Mouse (Mus musculus) kidney, postnatal 25 days (tissue): ENCODE data around the gene Adgb.
"Not testable (repeated sequence)": the region's sequence is repeated elsewhere in the genome, so short reads cannot be mapped to it uniquely, and the experiment has no call there.

Source experiments
- DNase-seq, 2 experiments: peaks; one replicate each; pipeline ENCODE4 v3.0.0; 2021; ENCODE audit warnings: mixed read lengths in 2 of 2

The Adgb gene

GRCm38 (mm10) chr10:10471961-10472610, at the start of gene Adgb:
Gene Adgb (minus strand): TSS chr10:10472326.
- DNase-seq, result peak; percentile 62 to 86

GRCm38 (mm10) chr10:10480139-10480538, 8.0 kb upstream of the Adgb start:
- DNase-seq, result no peak

- DNase-seq, result not testable (repeated sequence)
Observed at GRCm38 (mm10) chr10:10477429-10477828, 5.3 kb upstream of the Adgb start.

- no peak for DNase-seq
Observed at GRCm38 (mm10) chr10:10476956-10477355, 4.8 kb upstream of the Adgb start.

- DNase-seq, result no peak
Observed at GRCm38 (mm10) chr10:10476549-10476948, 4.4 kb upstream of the Adgb start.

GRCm38 (mm10) chr10:10468699-10469547, 3.2 kb downstream of the Adgb start:
- DNase-seq, result no peak

GRCm38 (mm10) chr10:10460113-10460512, 12.0 kb downstream of the Adgb start:
- no peak for DNase-seq

- no peak for DNase-seq
Observed at GRCm38 (mm10) chr10:10456991-10457390, 15.1 kb downstream of the Adgb start.

- DNase-seq, result no peak
Observed at GRCm38 (mm10) chr10:10449067-10449466, 23.1 kb downstream of the Adgb start.

GRCm38 (mm10) chr10:10444841-10445466, 27.2 kb downstream of the Adgb start:
- no peak for DNase-seq

GRCm38 (mm10) chr10:10443558-10443957, 28.6 kb downstream of the Adgb start:
- DNase-seq, result no peak

- no peak for DNase-seq
Observed at GRCm38 (mm10) chr10:10435014-10435413, 37.1 kb downstream of the Adgb start.

GRCm38 (mm10) chr10:10429635-10430034, 42.5 kb downstream of the Adgb start:
- no peak for DNase-seq

GRCm38 (mm10) chr10:10429032-10429431, 43.1 kb downstream of the Adgb start:
- DNase-seq, result no peak

GRCm38 (mm10) chr10:10424383-10424782, 47.7 kb downstream of the Adgb start:
- DNase-seq, result no peak

GRCm38 (mm10) chr10:10411046-10411445, 61.1 kb downstream of the Adgb start:
- no peak for DNase-seq

GRCm38 (mm10) chr10:10408166-10408565, 64.0 kb downstream of the Adgb start:
- DNase-seq, result no peak

GRCm38 (mm10) chr10:10395784-10396481, 76.2 kb downstream of the Adgb start:
- no peak for DNase-seq

GRCm38 (mm10) chr10:10374629-10375028, 97.5 kb downstream of the Adgb start:
- no peak for DNase-seq

GRCm38 (mm10) chr10:10364025-10364424, 108.1 kb downstream of the Adgb start:
- DNase-seq, result no peak

GRCm38 (mm10) chr10:10355605-10356227, 116.4 kb downstream of the Adgb start:
- DNase-seq, result no peak

GRCm38 (mm10) chr10:10352184-10352583, 119.9 kb downstream of the Adgb start:
- no peak for DNase-seq

- no peak for DNase-seq
Observed at GRCm38 (mm10) chr10:10350550-10350949, 121.6 kb downstream of the Adgb start.
